Mouse (Mus musculus) brain, embryonic 14.5 days (tissue): ENCODE measurements around the gene Calhm3.

ENCODE experiments used
- CTCF ChIP-seq: fragments of 200-500 bp; IDR thresholded peaks from 2 replicates; pipeline ENCODE4 v1.5.1; 2012; ENCODE audit warnings: inconsistent platforms, mild to moderate bottlenecking, moderate library complexity, borderline replicate concordance; ENCODE audit not compliant: insufficient read depth, insufficient read length; ENCODE audit errors: extremely low read depth
- POLR2A ChIP-seq: fragments of 200-500 bp; IDR thresholded peaks from 2 replicates; pipeline ENCODE4 v1.6.1; 2012; ENCODE audit warnings: mild to moderate bottlenecking, inconsistent platforms, borderline replicate concordance; ENCODE audit not compliant: poor library complexity, insufficient read depth, insufficient read length, severe bottlenecking; ENCODE audit errors: extremely low read depth

- 0 out of 2 replicates have a peak, but pooled peaks have one; percentile 34 for TF ChIP-seq POLR2A
- TF ChIP-seq CTCF = no peak
Measured at GRCm38 (mm10) chr19:47179272-47179809, 21.8 kb upstream of the Calhm3 start.
